Mouse (Mus musculus): ENCODE data around the gene 4930469K13Rik. TPM values are rescaled to one million over a fixed set of nuclear protein-coding genes. Genes with fewer than 3 reads are reported as not detected.

4930469K13Rik gene
- polyA plus RNA-seq, 1 experiment, result not detected

DNA sequence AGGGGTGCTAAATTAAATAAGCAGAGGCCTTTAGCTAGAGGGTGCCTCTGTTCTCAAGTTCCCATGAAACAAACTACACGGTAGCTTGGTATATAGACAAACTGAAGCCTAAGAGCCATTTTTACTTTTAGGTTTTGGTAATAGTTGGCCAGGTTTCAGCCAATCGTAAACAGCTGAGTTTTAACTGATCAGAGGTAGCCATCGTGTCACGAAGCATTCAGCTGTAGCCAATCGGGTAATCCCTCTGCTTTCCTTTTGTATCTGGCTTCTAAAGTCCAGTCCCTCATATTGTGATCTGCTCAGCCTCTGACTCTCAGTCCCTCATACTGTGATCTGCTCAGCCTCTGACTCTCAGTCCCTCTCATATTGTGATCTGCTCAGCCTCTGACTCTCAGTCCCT, 68.7 kb downstream of the 4930469K13Rik start:
- H3K4me1 ChIP-seq (ENCODE audit: control insufficient read depth, insufficient read depth, low read length), result peaks cover 10% of the 10 kb centered on the region
- TF ChIP-seq POLR2A (IDR thresholded peaks at IDR 0.05; ENCODE audit: borderline replicate concordance, control insufficient read depth, low read depth, low read length), result no peak
- no peak for TF ChIP-seq CTCF (IDR thresholded peaks at IDR 0.05; ENCODE audit: control insufficient read depth, insufficient read depth, low read length)
- WGBS, result 79% methylated on average over 5 of the region's 5 CpGs

GRCm38 (mm10) chr11:34025091-34025490, 73.3 kb downstream of the 4930469K13Rik start:
- 27% methylated on average over 1 of the region's 1 CpGs for WGBS
- H3K4me1 ChIP-seq (ENCODE audit: control insufficient read depth, insufficient read depth, low read length), result no peaks in the 10 kb centered on the region; the same call in 1 of the 2 replicates
- TF ChIP-seq CTCF (IDR thresholded peaks at IDR 0.05; ENCODE audit: control insufficient read depth, insufficient read depth, low read length) (no peak), POLR2A (IDR thresholded peaks at IDR 0.05; ENCODE audit: borderline replicate concordance, control insufficient read depth, low read depth, low read length) (no peak)
- H3K4me3 ChIP-seq (replicated peaks; ENCODE audit: control insufficient read depth, low read depth, low read length), result no peak overlapping the region
- no peak overlapping the region for H3K27ac ChIP-seq (ENCODE audit: control insufficient read depth, insufficient read depth, low read depth, low read length, poor library complexity)

More for the DNA sequence above, 68.7 kb downstream of the 4930469K13Rik start:
- no peak overlapping the region for H3K4me3 ChIP-seq (replicated peaks; ENCODE audit: control insufficient read depth, low read depth, low read length)
- no peak overlapping the region for H3K27ac ChIP-seq (ENCODE audit: control insufficient read depth, insufficient read depth, low read depth, low read length, poor library complexity)

GRCm38 (mm10) chr11:34012007-34012652, 86.2 kb downstream of the 4930469K13Rik start:
- no peak for TF ChIP-seq CTCF (IDR thresholded peaks at IDR 0.05; ENCODE audit: control insufficient read depth, insufficient read depth, low read length)
- TF ChIP-seq POLR2A (IDR thresholded peaks at IDR 0.05; ENCODE audit: borderline replicate concordance, control insufficient read depth, low read depth, low read length), result no peak
- Histone ChIP-seq H3K27ac (ENCODE audit: control insufficient read depth, insufficient read depth, low read depth, low read length, poor library complexity) (peak overlapping the region; percentile 72), H3K4me3 (replicated peaks; ENCODE audit: control insufficient read depth, low read depth, low read length) (no peak overlapping the region), H3K4me1 (ENCODE audit: control insufficient read depth, insufficient read depth, low read length) (peaks cover 1% of the 10 kb centered on the region; the same call in 1 of the 2 replicates)
- WGBS, result 55% methylated on average over 6 of the region's 6 CpGs

DNA sequence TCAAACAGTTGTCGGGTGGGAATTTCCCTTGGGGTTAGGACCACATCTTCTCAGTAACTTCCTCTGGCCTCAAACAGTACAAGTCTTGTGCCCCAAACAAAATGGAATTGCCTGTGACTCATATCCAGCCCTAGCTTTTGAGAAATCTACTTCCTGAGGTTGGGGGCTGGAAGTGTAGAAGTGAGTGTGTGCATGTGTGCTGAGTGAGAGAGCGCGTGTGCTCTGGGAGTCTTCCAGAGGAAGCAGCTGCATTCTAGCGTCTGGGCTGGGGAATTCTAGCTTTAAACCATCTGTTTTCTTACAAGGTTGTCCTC, 87.5 kb downstream of the 4930469K13Rik start:
- Histone ChIP-seq H3K4me3 (replicated peaks; ENCODE audit: control insufficient read depth, low read depth, low read length) (no peak overlapping the region), H3K4me1 (ENCODE audit: control insufficient read depth, insufficient read depth, low read length) (peaks cover 1% of the 10 kb centered on the region; the same call in 1 of the 2 replicates), H3K27ac (ENCODE audit: control insufficient read depth, insufficient read depth, low read depth, low read length, poor library complexity) (peak overlapping the region; percentile 29; the same call in 1 of the 2 replicates)
- TF ChIP-seq CTCF (IDR thresholded peaks at IDR 0.05; ENCODE audit: control insufficient read depth, insufficient read depth, low read length), result no peak
- TF ChIP-seq POLR2A (IDR thresholded peaks at IDR 0.05; ENCODE audit: borderline replicate concordance, control insufficient read depth, low read depth, low read length), result no peak
- WGBS, result 13% methylated on average over 4 of the region's 4 CpGs

DNA sequence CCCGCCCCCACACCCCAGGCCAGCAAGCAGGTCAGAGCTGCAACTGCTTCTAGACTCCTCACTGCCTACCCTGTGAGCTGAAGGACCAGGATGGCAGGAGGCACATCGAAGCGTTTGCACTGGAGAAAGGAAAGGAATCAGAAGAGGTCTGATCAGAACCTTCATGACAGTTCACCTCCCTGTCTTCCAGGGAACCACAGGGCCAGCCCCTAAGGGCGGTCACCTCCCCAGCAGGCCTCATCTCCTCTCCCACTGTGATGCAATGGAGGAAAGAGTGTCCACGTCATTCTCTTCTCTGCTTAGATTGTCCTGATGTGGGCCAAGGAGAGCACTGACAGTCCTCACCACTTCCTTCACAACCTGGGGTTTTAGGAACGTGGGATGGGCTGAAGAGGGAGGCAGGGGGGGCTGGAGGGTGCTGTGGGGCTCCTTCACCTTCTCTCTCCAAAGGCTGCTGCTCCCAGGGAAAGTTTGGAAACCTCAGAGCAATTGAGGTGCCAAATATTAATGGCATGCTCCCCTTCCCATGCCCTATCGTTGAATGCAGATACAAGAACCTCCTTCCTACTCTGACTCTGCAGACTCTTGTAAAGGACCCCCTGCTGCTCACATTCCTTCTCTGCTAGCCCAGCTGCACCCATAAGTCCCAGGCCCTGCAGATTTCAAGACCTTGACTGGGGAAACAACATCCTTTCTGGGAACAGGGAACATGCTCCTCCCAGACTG, 88.1 kb downstream of the 4930469K13Rik start:
- no peak for TF ChIP-seq CTCF (IDR thresholded peaks at IDR 0.05; ENCODE audit: control insufficient read depth, insufficient read depth, low read length)
- TF ChIP-seq POLR2A (IDR thresholded peaks at IDR 0.05; ENCODE audit: borderline replicate concordance, control insufficient read depth, low read depth, low read length), result no peak
- peaks cover 1% of the 10 kb centered on the region; the same call in 1 of the 2 replicates for H3K4me1 ChIP-seq (ENCODE audit: control insufficient read depth, insufficient read depth, low read length)
- 30% methylated on average over 7 of the region's 7 CpGs for WGBS
- peak overlapping the region; percentile 81 for H3K27ac ChIP-seq (ENCODE audit: control insufficient read depth, insufficient read depth, low read depth, low read length, poor library complexity)
- H3K4me3 ChIP-seq (replicated peaks; ENCODE audit: control insufficient read depth, low read depth, low read length), result no peak overlapping the region

- 20% methylated on average over 12 of the region's 12 CpGs for WGBS
- H3K4me3 ChIP-seq (replicated peaks; ENCODE audit: control insufficient read depth, low read depth, low read length), result no peak overlapping the region
- TF ChIP-seq POLR2A (IDR thresholded peaks at IDR 0.05; ENCODE audit: borderline replicate concordance, control insufficient read depth, low read depth, low read length) (no peak), CTCF (IDR thresholded peaks at IDR 0.05; ENCODE audit: control insufficient read depth, insufficient read depth, low read length) (no peak)
- H3K27ac ChIP-seq (ENCODE audit: control insufficient read depth, insufficient read depth, low read depth, low read length, poor library complexity), result peak overlapping the region; percentile 81
- H3K4me1 ChIP-seq (ENCODE audit: control insufficient read depth, insufficient read depth, low read length), result peaks cover 1% of the 10 kb centered on the region; the same call in 1 of the 2 replicates
Measured at GRCm38 (mm10) chr11:34009316-34010087, 88.9 kb downstream of the 4930469K13Rik start.

DNA sequence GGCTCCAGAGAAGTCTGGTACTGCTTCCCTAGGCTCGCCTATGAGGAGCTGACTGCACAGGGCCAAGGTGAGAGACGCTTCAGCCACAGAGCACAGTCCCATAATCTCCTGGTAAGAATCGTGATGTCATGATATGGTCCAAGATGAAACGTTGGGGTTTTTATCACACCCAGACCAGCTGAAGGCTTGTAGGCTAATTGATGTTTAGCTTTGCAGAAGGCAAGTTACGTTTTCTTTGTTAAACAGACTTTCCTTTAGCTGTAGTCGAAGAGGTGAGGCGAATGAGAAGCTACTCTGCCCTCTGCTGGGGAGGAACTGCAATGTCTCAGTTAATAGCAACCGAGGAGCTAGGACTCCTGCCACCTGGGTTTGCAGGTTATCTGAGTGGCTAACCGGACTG, 89.7 kb downstream of the 4930469K13Rik start:
- H3K4me1 ChIP-seq (ENCODE audit: control insufficient read depth, insufficient read depth, low read length), result peaks cover 1% of the 10 kb centered on the region; the same call in 1 of the 2 replicates
- peak; percentile 79 for TF ChIP-seq CTCF (IDR thresholded peaks at IDR 0.05; ENCODE audit: control insufficient read depth, insufficient read depth, low read length)
- TF ChIP-seq POLR2A (IDR thresholded peaks at IDR 0.05; ENCODE audit: borderline replicate concordance, control insufficient read depth, low read depth, low read length), result no peak
- peak overlapping the region; percentile 91 for H3K27ac ChIP-seq (ENCODE audit: control insufficient read depth, insufficient read depth, low read depth, low read length, poor library complexity)
- H3K4me3 ChIP-seq (replicated peaks; ENCODE audit: control insufficient read depth, low read depth, low read length), result peak overlapping the region; percentile 56
- WGBS, result 5% methylated on average over 9 of the region's 9 CpGs

DNA sequence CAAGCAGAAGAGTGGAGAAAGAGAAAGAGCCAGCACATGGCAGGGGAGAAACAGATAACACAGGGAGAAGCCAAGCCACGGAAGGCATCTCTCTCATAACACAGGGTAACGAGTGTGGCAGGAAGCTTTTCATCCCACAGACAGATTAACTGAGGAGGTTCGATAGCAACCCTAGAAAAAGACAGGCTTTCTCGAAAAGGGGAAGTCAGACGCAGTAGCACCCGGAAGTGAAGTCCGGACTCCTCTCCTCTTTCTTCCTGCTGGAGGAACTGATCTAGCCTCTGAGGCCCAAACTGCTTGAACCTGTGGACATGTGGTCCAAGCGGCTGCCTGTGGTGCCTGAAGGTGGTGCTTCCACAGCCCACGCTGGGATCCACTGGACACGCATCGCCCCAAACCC, 90.1 kb downstream of the 4930469K13Rik start:
- peak overlapping the region; percentile 91 for H3K27ac ChIP-seq (ENCODE audit: control insufficient read depth, insufficient read depth, low read depth, low read length, poor library complexity)
- under 1% methylated on average over 11 of the region's 11 CpGs for WGBS
- 0 out of 2 replicates have a peak, but pooled peaks have one; percentile 40 for TF ChIP-seq POLR2A (IDR thresholded peaks at IDR 0.05; ENCODE audit: borderline replicate concordance, control insufficient read depth, low read depth, low read length)
- TF ChIP-seq CTCF (IDR thresholded peaks at IDR 0.05; ENCODE audit: control insufficient read depth, insufficient read depth, low read length), result no peak
- H3K4me1 ChIP-seq (ENCODE audit: control insufficient read depth, insufficient read depth, low read length), result peaks cover 1% of the 10 kb centered on the region; the same call in 1 of the 2 replicates
- peak overlapping the region; percentile 56 for H3K4me3 ChIP-seq (replicated peaks; ENCODE audit: control insufficient read depth, low read depth, low read length)
